Mouse (Mus musculus): Measurements from ENCODE around the gene Tnf. TPM values are rescaled to one million over a fixed set of nuclear protein-coding genes. Genes with fewer than 3 reads are reported as not detected.

Gene Tnf
- total RNA-seq (2021), result under 1 TPM; 0.36 to 0.83 TPM
- long read RNA-seq, experiment 1, result 0 reads
- long read RNA-seq, experiment 2, result 0 reads

GRCm38 (mm10) chr17:35201787-35202186 is at the start of gene Tnf:
Gene Tnf, minus strand, starts transcription at chr17:35202007.
- peak; percentile 38 to 52 for DNase-seq (ENCODE audit: low spot score in 2 of 2)

- no peak for DNase-seq (ENCODE audit: low spot score in 2 of 2)
Observed at GRCm38 (mm10) chr17:35251162-35251719, 49.4 kb upstream of the Tnf start.

- DNase-seq (ENCODE audit: low spot score in 2 of 2), result no peak
Observed at GRCm38 (mm10) chr17:35250348-35251120, 48.7 kb upstream of the Tnf start.

- DNase-seq (ENCODE audit: low spot score in 2 of 2), result no peak
Observed at GRCm38 (mm10) chr17:35249451-35250197, 47.8 kb upstream of the Tnf start.

- no peak for DNase-seq (ENCODE audit: low spot score in 2 of 2)
Observed at GRCm38 (mm10) chr17:35248986-35249385, 47.2 kb upstream of the Tnf start.

GRCm38 (mm10) chr17:35247144-35247543 is 45.3 kb upstream of the Tnf start:
- DNase-seq (ENCODE audit: low spot score in 2 of 2), result no peak

- DNase-seq (ENCODE audit: low spot score in 2 of 2), result no peak
Observed at GRCm38 (mm10) chr17:35245731-35246623, 44.2 kb upstream of the Tnf start.

GRCm38 (mm10) chr17:35244999-35245398 is 43.2 kb upstream of the Tnf start:
- no peak for DNase-seq (ENCODE audit: low spot score in 2 of 2)

- no peak for DNase-seq (ENCODE audit: low spot score in 2 of 2)
Observed at GRCm38 (mm10) chr17:35243086-35243485, 41.3 kb upstream of the Tnf start.

- peak; percentile 60 to 70 for DNase-seq (ENCODE audit: low spot score in 2 of 2)
Observed at GRCm38 (mm10) chr17:35242015-35242941, 40.5 kb upstream of the Tnf start.

- peak; percentile 94 for DNase-seq (ENCODE audit: low spot score in 2 of 2)
Observed at GRCm38 (mm10) chr17:35241305-35242014, 39.7 kb upstream of the Tnf start, which contains the start of gene Ddx39b. Gene Ddx39b, plus strand, starts transcription at chr17:35241746.

- no peak for DNase-seq (ENCODE audit: low spot score in 2 of 2)
Observed at GRCm38 (mm10) chr17:35240384-35241304, 38.8 kb upstream of the Tnf start.

- DNase-seq (ENCODE audit: low spot score in 2 of 2), result no peak
Observed at GRCm38 (mm10) chr17:35239700-35240099, 37.9 kb upstream of the Tnf start.

GRCm38 (mm10) chr17:35237504-35237903 is 35.7 kb upstream of the Tnf start:
- DNase-seq (ENCODE audit: low spot score in 2 of 2), result no peak

GRCm38 (mm10) chr17:35236996-35237395 is 35.2 kb upstream of the Tnf start:
- no peak for DNase-seq (ENCODE audit: low spot score in 2 of 2)

- peak; percentile 99 to 100 for DNase-seq (ENCODE audit: low spot score in 2 of 2)
Observed at GRCm38 (mm10) chr17:35236390-35236746, 34.6 kb upstream of the Tnf start.

GRCm38 (mm10) chr17:35235614-35236389 is 34.0 kb upstream of the Tnf start, which contains the start of gene Nfkbil1:
Gene Nfkbil1, minus strand, starts transcription at chr17:35235792.
- peak; percentile 76 to 77 for DNase-seq (ENCODE audit: low spot score in 2 of 2)
